Mouse (Mus musculus) spleen, adult 12 weeks (tissue): ENCODE data around the gene Ccdc167.
A peak's percentile ranks its signal among the peaks of the same experiment; 100 is the strongest.

Source experiments
- DNase-seq: peaks from one replicate; pipeline ENCODE4 v3.0.0; 2022; ENCODE audit warnings: low spot score

Gene Ccdc167

DNA sequence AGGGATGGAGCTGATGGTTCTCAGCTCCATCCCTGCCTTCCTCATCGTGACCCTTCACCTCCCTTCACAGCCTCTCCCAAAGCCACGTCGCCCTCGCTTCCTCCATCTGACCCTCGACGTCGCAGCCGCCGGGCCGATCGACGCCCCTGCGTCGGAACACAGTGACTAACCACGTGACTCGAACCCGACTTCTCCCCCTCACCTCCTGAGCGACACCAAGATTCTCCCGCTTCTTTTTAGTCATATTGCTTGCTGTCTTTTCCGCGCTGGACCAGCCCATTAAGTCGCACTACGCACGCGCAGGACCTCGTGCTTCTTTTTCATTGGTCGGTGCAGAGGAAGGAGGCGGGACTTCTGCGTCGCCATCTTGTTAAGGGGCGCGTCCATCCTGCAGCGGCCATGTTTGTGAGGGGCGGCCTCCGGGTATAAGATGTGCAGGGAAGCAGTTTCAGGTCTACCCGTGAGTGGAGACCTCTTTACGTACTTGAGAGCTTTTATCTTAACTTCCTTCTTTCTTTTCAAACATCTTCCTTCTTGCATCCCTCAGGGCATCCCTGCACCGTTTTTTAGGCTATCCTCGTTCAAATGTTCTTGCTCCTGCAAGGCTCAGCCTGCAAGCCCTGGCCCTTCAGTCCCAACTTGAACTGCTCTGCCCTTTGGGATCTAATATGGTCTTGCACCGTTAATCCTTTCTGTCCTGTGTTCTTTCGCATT lies at the start of gene Ccdc167:
Gene Ccdc167, minus strand, starts transcription at position 313 of the 714 bp plus-strand sequence.
- peak; percentile 93 for DNase-seq

DNA sequence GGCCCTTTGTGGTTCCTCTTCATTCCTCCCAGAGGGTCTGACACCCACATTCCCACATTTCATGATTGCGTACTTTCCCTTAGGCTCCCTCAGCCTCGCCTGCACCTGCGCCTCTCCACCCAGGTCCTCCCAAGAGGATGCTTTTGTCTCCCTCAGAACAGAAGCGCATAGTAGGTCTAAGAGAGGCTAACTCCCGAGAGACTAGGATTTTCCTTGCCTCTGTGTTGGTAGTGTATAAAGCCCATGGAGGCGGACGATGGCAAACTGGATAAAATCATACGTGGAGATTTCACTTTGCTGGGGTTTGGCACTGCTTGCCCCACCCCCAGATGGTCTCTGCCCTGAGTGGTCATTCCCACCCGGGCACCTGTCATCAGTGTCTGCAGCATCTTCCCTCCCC lies 48.5 kb upstream of the Ccdc167 start:
- DNase-seq: no peak

DNA sequence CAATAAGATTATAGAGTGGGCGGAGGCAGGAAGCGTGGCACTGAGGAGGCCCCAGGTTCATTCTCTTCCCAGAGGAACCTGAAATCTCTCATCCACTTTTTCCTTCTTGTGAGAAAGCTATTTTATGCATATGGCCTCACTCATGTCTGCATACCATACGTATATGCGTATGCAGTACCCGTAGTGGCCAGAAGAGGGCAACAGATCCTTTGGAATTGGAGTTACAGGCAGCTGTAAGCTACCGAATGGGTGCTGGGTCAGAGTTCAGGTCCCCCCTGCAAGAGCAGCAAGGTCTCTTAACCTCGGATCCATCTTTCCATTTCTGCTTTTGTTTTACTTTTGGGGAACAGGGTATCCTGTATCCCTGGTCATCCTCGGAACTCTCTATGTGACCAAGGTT lies 45.7 kb upstream of the Ccdc167 start:
- peak; percentile 54 for DNase-seq

DNA sequence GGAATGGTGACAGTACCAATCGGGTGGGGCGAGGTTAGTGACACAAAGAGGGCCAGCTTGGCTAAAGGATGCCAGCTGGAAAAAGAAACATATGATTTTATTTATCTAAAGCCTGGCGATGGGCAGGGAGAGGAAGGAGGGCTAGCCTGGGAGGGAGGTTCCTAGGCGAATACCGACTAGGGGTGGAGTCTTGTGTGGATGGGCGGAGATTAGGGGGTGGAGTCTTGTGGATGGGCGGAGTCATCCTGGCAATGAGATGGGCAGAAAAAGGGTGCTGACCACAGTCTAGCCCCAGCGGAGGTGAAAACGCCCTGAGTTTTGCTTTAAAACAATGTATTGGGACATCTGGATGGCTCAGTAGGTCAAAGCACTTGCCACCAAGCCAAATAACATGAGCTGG lies 45.1 kb upstream of the Ccdc167 start:
- DNase-seq: no peak

DNA sequence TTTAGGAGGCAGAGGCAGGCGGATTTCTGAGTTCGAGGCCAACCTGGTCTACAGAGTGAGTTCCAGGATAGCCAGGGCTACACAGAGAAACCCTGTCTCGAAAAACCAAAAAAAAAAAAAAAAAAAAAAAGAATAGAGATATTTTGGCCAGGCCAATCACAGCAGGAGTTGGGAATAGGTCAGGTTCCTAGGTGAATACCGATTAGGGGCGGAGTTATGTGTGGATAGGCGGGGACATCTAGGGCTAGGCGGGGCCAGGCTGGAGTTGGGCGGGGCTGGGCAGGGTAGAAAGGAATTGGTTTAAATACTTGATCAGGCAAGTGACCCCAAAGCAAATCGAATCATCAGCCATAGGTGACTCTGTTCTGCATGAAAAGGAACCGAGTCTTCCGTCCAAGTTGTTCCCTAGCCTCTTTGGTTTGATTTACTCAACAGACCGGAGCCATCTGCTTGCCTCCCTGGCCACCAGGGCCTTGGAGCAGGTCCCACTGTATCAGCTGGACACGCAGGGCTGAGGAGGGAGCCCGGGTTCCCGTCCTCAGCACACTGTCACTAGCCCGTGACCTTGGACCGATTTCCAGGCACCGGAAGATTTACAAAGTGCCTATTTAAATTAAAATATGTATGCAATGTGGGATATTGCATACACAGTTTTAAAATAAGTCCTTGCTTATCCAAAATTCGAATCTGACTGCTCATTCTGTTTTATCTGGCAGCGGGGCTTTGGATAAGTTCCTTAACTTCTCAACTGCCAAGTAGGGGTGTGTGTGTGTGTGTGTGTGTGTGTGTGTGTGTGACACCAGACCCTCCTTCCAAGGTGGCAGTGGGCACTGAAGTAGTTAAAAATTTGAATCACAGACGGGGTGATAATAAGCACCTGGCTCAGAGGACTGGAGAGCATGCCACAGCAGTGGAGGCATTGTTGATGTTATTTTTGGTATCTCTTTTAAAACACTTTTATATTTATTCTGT lies 43.8 kb upstream of the Ccdc167 start:
- DNase-seq: no peak

DNA sequence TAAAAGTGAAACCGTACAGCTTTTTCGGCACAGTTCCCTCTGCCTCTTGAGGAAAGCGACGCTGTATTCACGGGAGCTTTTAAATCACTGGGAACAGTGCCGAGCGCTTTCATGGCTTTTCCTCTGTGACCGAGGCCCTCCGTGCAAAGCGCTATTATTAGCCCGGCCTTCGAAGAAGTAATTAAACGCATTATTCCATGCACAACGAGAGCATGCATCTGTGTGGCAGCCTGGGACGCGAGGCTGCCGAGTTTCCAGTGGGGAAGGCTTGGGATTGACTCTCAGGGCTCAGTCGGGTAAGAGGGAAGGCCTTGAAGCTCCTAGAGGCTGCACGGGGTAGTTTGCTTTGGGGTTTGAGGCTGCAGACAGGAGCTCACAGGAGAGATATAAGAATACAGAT lies 43.1 kb upstream of the Ccdc167 start:
- DNase-seq: no peak

DNA sequence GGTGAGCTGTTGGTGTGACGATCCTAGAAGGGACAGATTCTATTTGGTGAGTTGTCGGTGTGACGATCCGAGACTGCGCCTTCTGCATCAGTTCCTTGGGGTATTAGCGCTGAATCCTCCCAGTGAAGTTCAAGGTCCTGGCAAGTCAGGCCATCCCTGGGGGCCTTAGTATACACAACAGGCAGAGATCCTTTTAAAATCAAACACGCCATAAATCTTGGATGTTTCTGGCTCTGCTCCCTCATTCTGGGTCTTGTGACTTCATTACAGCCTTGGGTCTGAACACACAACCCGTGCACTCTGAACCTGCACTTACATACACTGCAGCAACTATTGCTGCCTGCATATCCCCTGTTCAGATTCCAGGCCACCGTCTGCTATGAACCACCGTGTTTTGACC lies 39.5 kb upstream of the Ccdc167 start:
- no peak for DNase-seq

DNA sequence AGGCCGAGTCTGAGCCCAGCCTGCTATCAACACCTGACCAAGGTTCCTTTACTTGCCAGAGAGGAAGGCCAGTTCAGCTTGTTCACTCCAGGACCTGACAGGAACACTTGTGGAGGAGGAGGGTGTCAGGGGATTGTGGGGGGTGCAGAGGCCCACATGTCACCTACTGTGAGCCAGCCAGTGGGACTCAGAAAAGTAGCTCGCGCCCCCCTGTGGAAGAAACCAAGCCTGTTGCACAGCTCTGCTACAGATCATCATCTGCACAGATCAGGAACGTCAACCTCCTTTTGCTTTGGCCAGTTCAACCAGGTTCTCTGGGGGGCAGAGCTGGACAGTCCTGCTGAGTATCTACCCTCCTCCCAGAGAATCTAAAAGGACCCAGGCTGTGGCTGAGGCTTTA lies 37.7 kb upstream of the Ccdc167 start:
- DNase-seq: no peak

DNA sequence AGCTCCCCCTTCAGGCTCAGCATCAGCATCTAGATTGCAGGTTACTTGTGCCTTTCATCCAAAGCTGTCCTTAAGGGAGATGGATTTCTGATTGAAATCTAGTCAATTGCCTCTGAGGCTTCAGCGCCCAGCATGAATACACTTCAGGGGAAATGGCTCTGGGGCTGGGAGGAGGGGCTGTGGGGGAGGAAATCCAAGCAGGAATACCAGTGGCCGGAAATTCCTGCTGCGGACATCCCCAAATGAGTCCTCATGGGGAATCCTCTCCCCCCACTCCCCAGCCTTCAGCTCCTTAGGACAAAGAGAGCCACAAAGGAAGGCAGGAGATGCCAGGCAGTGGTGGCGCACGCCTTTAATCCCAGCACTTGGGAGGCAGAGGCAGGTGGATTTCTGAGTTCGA lies 30.6 kb upstream of the Ccdc167 start:
- no peak for DNase-seq

DNA sequence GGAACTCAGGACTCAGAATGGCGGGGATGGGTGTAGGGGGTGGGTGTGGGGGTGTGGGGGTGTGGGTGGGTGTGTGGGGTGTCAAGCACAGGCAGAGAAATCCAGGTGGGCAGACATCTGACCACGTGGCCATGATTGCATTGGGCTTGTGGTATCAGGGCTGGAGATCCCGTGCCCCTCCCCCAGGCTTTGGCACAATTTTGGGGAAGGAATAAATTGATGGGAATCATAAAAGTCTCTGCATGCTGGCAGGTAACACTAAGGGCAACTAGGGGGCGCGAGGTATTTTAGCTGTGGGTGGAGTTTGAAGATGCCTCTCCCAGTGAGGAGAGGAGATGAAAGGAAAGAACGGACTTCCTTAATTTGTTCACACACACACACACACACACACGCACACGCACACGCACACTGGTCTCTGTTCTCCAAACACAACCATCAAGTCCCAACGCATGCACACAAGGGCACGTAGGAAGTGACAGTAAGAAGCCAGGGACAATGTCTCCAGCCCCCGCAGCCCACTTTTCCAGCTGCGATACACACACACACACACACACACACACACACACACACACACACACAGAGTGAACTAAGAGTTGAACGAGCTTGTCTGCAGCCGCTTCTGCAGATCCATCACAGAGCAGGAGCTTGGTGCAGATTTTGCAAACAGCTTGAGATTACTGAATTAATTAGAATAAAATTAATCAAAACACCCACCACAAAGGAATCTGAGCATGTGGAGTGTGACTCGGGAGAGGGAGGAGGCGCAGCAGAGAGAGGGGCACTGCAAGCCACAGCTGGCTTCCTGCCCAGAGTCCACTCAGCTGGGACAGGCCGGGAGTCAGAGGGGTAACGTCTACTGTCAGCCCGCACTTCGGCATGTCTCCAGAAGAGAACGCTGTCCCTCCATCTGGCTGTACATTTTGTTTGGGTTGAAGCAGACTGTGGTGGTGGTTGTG lies 21.3 kb upstream of the Ccdc167 start:
- no peak for DNase-seq

DNA sequence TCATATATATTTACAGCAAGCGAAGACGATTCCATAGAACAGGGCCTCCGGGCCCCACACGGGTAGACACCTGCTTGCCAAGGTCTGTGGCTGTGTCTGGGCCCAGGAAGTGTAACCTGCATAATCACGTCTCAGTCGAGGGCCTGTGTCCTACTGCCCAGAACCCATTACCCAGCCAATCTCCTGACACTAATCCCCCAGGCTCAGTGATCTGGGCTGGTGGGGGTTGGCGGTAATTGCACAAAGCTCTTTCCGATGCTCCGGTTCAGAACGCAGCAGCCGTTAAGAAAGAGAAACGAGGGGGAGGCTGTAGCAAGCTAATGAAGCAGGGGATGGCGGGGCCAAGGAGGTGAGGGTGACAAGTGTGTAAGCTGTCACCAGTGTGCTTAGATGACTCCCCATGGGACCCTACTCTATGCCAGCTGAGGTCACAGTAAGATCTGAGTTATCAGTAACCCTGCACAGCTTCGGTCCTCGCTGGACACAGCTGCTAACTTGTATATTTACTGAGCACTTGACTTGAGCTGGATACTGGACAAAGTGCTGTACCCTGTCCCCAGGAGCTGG lies 19.7 kb upstream of the Ccdc167 start:
- no peak for DNase-seq

DNA sequence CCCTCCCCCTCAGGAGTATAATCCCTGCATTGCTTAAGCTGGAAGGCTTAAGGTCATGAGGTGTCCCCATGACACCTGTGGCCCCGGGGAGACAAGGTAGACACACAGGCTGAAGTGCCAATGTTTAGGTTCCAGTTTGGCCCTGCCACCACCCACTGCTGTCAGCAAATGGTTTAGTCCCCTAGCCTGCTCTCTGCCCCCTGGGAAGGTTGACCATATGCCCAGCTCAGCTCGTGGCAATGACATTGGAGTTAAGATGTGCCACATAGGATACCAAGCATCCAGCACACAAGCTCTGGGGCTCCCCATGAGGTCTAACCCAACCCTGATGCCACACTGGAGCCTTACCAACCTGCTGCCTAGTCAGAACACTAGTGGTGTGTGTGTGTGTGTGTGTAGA lies 15.7 kb upstream of the Ccdc167 start:
- DNase-seq: no peak

DNA sequence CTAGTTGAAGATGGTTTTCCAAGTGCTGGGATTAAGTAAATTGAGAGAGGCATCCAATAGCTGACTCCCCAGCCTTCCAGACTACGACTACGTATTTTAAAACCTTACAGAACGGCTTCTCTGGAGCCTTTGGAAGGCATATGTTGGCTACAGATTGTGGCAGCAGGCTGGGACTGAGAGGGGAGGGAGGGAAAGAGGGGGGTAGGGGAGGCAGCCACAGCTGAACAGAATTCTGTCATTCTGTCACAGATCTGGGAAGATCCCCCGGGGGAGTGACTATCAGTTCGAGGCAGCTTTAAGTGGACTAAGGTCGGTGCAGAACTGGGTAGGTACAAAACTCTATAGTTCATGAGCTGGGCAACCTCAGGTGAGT lies 15.1 kb upstream of the Ccdc167 start:
- no peak for DNase-seq

DNA sequence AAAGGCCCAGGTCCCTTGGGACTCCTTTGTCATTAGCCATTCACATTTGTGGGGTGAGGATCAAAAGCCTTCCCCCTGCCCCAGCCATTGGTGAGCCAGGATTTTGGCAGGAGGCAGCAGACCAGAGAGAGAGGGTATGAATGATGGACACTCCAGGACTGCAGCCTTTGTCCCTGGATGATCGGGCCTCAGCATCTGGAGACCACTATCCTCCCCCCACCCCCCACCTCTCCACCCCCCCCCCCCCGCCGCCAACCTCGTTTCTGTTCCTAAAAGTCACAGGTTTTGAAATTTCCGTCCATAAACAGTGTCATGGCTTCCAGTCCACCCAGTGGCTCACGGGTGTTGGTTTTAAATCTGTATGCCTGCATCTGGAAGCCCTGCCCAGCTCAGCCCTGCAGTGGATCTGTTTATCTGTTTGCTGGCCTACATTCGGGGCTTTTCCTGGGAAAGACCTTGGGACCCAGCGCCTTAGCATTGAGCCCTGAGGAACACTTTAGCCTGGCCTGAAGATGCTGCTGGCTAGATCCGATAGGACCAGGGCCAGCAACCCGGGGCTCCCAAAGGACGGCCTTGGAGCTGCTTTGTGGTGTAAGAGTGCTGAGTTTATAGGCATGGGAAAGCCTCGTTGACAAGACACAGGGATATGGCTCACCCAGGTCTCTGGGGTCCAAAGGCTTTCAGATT lies 14.6 kb upstream of the Ccdc167 start:
- DNase-seq: no peak

DNA sequence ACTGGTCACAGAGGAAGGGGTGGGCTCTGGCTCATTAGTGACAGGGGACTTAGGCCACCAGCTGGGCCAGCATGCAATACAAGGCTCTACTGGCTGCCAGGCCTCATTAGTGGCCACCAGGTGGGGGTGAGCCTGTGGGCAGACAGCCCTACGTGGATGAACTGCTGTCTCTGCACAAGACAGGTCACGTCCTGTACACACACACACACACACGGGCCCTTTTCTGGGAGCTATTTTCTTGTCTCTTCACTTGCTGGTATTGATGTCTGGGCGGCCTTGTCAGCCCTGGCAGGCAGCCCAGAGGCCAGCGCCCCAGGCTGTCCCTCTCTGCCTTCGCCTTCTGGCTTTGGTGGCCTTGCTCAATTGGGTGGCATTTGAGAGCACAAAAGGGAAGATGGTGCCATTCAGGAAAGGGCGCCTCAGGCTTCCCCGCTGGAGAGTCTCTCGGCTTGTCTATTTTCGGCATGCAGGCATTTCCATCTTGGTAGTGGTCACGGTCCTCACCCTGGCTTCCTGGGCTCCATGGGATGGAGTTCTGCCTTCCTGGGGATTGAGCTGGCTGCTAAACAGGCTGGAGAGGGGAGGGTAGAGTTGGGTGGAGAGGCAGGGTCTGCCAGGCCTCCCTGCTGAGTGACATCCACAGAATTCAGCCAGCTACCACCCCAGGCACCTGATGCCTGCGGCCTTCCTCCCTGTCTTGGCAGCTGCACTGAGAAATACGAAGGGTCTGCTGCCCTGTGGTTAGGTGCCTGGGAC lies 13.8 kb upstream of the Ccdc167 start:
- no peak for DNase-seq

DNA sequence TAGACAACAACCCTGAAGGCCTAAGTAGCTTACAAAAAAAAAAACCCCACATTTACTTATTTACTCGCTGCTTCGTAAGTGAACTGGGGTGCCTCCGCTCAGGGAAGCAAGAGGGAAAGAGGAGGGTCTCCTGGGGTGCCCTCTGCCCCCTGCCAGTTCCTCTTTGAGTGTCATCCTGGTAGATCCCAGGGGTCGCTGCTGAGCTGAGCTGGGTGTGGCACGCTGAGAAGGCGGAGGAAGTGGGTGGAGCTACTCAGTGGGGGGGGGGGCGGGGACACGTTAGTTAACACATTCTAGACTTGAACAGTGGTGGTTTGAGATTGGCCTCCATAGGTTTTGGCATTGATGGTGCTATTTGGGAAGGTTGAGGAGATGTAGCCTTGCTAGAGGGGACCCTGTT lies 11.2 kb upstream of the Ccdc167 start:
- no peak for DNase-seq

DNA sequence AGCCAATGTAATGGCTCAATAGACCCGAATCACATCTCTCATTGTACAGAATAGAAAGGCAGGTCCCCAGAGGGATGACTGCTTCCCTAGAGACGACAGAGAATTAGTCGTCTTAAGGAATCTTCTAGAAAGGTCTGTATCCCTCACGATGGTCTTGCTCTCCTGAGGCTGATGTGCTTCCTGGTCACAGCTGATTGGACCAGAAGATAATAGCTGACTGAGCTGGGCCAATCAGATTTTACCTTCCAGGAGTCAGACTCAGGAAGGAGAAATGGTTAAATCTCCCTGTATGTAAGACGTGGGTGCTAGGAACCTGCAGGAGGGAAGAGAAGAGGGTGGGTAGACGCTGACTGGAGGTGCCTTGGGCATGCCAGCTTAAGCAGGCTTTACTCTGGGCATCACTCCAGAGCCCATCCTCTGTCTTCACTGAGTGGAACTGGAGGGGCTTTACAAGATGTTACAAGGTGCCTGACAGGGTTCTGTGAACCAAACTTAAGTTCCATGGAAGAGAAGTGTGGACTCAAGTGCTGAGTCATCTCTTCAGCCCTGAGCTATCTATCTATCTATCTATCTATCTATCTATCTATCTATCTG lies 8.3 kb upstream of the Ccdc167 start:
- DNase-seq: no peak

DNA sequence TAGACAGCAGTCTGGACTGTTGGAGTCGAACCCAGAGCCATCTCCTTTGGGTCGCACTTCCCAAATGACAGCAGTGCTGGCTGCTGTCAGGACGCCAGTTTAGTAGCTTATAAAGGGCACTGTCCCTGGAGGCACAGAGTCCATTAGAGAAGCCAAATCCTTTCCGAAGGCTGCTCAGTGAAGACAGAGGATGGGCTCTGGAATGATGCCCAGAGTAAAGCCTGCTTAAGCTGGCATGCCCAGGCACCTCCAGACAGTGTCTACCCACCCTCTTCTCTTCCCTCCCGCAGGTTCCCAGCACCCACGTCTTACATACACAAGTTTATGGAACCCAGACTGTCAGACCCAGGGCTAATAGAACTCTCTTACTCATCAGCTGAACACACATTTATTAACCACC lies 7.8 kb upstream of the Ccdc167 start:
- DNase-seq: no peak

DNA sequence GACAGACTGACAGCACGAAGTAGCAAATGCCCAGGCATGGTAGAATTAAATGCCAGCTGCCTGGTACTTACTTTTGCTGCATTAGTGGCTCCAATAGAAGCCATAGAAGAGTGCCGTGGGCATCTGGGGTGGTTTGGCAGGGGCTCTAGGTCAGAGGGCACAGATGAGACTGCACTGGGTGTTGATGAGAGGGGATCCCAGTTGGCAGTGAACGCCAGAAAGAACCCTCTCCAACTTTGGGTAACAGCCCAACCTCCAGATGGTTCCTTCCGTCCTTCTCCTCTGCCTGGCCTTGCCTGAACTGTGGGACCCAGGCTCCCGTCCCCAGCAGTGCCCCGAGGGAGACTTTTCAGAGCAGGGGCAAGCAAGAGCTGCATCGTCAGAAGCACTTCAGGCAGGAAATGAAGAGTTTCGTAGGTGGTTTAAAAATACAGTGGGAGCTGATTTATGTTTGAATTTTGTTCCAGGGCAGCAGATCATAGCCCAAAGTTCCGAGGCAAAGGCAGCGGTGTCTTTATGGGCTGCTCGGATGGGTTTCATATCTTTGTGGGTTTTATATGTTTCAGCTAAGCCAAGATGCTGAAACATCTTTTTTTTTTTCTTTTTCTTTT lies 4.0 kb upstream of the Ccdc167 start:
- no peak for DNase-seq
